Mouse (Mus musculus) activated CD4-positive, CD25-positive, alpha-beta regulatory T cell, adult 9 weeks (primary cell): ENCODE results near the gene Slc24a3. TPM values are rescaled to one million over a fixed set of nuclear protein-coding genes. Genes with fewer than 3 reads are reported as not detected.

Source experiments
- polyA plus RNA-seq: library from polyadenylated mRNA; unstranded; fragments of 100-300 nt; shearing (Covaris generic); gene quantifications from one replicate; pipeline ENCODE4 v1.2.1, GENCODE M21; 2017

Gene Slc24a3
- 0.27 TPM for polyA plus RNA-seq

GRCm38 (mm10) chr2:145167664-145168360, at the start of gene Slc24a3:
TSS of gene Slc24a3 (plus strand) at chr2:145167754.

GRCm38 (mm10) chr2:145675142-145675755, 507.7 kb downstream of the Slc24a3 start, which contains the start of gene Rin2:
TSS of gene Rin2 (plus strand) at chr2:145675215.

